Mouse (Mus musculus): ENCODE measurements around the gene Stra8.

The Stra8 gene

DNA sequence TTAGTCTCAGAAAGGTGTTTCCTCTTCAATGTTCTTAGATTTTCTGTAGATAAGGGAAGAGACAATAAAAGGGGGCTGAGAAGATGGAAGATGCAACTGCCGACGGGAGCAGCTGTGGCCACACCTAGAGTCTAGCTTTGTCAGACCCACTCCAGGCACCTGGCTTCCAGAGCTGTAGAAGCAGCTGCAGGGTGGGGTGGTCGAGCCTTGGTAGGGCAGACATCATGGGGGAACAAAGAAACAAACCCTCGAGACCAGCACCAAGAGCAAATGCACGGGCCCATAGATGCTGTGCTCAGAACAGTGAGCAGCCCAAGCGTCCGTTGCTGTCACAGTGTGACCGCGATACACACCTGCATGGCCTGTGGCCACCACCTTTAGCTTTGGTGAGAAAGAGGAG, 22.5 kb downstream of the Stra8 start:
- no peak for DNase-seq (ENCODE audit: low spot score)

GRCm38 (mm10) chr6:34943499-34943898, 23.5 kb downstream of the Stra8 start:
- no peak for DNase-seq (ENCODE audit: low spot score)

DNA sequence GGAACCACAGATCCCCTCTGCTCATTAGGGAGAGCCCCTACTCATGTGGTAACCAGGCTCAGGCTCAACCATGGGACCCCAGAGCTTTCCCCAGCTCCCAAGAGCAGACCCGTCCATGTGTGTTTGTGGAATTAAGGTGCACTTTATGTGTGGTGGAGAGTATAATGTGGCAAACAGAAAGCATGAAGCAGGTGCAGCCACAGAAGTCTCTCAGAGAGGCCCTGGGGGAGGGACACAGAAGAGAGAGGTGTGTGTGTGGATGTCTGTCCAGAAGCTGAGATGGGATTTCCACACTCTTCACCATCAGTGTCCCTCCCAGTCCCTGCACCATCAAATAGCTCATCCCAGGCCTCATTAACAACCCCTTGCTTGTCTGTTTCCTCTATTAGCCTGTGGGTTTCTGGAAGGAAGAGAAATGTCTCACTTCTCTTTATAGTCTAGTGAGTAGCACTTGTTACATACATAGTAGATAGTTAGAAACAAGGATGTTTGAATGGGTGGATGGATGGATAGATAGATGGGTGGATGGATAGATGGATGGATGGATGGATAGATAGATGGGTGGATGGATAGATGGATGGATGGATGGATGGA, 26.6 kb downstream of the Stra8 start:
- DNase-seq (ENCODE audit: low spot score) = no peak

DNA sequence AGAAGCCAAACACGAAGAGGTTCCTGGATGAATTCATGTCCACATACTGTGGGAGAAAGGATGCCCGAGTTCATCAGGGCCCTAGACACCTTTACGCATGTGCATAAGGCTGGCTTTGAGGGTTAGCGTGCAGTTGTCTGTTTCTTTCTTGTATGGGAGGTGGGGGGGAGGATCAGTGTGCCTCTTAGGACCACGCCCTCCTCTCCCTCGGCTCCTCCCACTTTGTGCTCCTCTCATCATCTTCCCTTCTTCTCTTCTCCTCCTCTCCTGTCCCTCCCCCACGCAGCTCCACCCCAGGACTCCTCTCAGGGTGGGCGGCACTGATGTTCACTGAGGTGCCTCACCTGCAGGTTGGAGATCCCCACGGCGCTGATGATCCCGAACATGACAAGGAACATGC, 28.5 kb downstream of the Stra8 start:
- DNase-seq (ENCODE audit: low spot score) = no peak

DNA sequence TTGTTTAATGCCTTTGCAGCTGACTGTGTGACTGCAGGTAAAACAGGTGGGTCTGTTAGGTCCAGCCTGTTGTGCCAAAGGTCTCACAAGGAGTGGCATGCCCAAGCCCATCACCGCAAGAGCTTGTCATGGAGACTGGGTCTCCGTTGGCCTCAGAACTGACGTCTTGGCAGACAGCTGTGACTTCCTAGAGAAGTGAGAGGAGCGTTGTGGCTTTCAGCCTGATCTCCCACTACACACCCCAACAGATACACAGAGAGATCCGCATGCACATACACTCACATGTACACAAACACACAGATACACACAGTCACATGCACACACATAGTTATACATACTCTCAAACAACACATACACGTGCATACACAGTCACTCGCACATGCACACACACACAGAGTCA, 31.6 kb downstream of the Stra8 start:
- DNase-seq (ENCODE audit: low spot score) = no peak

DNA sequence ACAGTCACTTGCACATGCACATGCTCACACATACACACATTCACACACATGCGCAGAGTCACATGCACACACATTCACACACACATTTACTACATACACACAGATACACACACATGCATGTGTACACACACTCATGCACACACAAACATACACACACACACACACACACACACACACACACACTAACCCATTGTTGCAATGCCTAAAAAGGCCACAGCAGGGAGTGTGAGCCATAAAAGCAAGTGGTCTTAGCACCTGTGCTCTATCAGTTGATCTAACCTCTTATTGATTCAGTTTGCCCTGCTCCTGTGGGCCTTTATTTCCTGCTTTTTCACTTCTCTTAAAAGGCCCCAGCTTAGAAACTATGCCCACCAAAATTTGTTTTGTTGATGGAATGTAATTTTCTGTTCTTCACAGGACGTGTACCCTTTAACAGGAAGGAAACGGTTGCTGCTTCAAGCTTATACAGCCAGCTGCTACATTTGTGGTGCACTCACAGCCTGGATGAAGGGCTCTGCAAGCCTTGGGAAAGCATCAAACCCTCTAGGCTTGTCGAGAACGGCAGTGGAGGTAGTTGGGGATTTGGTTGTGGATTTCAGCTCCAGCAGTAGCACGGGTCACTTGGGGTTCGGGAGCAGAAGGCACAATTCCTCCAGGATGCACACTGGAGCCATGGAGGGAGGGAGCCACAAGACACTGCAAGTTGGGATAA, 32.1 kb downstream of the Stra8 start:
- no peak for DNase-seq (ENCODE audit: low spot score)

GRCm38 (mm10) chr6:34954926-34955861, 35.2 kb downstream of the Stra8 start:
- no peak for DNase-seq (ENCODE audit: low spot score)

- no peak for DNase-seq (ENCODE audit: low spot score)
Measured at GRCm38 (mm10) chr6:34955862-34956241, 35.9 kb downstream of the Stra8 start.

DNA sequence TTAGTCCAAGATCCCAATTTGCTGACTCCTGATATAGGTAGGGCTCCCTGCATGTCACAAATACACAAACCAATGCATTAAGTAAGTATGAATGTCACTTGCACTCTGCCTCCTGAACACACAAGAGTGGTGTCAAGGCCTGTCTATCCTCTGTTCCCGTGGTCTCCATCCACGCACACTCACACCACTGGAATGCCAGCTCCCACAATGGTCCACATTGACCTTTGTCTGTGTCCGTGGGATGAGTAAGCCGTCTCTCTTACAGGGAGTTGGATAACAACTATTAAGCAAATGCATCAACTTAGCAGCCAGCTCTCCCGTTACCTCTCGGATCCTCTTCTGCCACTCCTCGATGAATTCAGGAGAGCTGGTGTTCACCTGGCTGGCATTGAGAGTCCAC, 39.2 kb downstream of the Stra8 start:
- no peak for DNase-seq (ENCODE audit: low spot score)

DNA sequence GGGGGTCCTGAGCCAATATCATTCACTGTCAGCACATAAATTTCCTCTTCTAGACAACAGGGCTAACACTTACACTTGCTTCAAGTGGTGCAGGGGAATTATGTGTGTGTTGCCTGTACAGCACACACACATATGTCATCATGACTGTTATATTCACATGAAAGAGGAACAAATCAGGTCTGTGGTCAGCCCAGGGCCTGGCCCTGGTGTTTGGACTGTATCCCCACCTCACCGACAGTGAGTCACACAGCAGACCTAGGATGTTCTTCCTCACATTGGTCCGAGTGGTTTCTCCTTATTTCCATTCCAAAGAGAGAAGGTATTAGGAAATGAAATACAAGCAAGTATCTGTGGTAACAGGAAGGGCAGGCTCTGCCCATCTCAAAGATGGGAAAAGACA, 44.6 kb downstream of the Stra8 start:
- no peak for DNase-seq (ENCODE audit: low spot score)

DNA sequence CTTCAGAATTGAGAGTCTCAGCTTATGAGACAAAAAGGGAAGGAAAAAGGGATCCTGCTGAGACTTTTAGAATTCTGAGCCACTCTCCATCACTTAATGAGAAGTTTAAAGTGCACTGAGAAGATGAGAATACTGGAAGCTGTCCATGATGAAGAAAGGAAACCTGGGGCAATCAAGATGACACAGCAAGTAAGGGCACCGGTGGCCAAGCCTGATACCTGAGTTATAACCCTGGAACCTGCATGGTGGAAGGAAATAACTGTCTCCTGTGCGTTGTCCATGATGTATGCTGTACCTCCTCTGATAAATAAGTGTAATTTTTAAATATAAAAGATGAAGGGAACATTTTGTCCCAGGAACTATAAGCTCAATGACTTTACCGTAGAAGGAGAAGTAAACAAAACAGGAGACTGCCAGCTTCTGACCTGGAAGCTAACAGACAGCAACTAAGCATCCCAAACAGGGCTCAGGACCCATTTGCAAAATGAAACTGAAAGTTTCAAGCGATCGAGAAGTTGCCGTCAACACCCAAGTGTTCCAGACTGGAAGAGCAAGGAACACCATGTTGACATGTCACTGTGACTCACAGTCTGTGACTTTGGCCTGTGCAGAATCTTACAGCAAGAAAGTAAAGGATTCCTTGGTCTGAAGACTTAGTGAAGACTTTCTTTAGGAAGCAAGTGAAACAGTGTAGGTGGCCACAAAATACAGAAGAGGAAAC, 46.0 kb downstream of the Stra8 start:
- no peak for DNase-seq (ENCODE audit: low spot score)

DNA sequence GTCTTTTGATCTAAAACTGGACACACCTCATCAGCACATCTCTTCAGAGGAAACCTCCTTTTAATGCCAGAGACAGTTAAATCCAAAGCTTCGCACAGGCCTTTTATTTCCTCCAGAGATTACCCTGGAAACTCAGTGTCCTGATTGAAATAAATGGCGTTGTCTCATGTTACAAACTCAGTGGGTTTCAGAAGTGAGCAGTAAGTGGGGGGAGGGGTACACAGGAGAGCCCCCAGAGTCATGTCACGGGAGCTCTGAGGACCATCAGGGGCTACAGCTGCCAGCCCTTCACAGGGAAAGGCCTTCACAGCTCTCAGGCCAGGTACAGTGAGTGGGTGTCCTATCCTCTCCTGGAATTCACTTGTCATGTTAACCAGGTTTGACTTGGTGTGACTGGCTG, 51.2 kb downstream of the Stra8 start:
- DNase-seq (ENCODE audit: low spot score) = no peak

- no peak for DNase-seq (ENCODE audit: low spot score)
Measured at GRCm38 (mm10) chr6:34979291-34979690, 59.3 kb downstream of the Stra8 start.

DNA sequence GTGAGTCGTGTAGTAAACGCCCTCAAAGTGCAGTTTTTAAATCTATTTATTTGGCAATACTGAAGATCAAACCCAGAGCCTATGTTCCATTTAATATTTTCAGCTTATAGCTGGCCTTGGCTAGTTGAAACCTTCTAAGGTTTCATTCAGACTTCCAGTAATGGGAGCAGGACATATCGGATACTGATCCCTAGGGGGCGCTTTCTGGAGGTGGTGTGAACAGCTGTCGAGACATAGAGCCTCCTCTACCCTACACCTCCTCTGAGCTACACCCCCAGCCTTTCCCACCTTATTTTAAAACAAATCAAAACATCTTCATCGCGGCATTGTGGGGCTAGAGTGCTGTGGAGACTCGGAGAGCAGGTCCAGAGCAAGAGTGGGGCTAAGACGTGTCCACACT, 60.7 kb downstream of the Stra8 start:
- DNase-seq (ENCODE audit: low spot score) = no peak

DNA sequence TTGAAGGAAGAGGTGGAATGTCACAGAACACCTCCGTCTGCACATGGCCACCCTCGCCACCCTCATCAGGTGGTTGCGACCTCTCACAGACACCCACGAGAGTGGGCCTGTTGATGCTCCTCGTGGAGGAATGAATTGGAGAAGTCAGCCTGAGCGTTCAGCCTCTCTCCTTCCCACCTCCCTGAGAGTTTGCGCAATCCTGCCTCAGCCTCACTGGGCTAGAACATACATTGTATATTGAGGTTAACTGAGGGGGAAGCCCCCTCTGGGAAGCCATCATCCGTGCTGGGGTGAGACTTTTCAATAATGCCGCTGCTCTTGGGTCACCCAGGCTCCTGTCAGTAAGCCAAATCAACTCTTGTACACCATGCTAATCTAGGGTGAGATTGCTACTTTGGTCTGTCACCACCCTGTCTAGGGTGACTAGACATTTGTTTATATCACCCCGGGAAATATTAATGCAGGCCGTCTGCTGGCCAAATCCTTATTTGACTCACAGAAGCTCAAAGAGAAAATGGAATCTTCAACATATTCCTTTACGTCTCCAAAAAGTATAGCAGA, 67.2 kb downstream of the Stra8 start:
- no peak for DNase-seq (ENCODE audit: low spot score)

DNA sequence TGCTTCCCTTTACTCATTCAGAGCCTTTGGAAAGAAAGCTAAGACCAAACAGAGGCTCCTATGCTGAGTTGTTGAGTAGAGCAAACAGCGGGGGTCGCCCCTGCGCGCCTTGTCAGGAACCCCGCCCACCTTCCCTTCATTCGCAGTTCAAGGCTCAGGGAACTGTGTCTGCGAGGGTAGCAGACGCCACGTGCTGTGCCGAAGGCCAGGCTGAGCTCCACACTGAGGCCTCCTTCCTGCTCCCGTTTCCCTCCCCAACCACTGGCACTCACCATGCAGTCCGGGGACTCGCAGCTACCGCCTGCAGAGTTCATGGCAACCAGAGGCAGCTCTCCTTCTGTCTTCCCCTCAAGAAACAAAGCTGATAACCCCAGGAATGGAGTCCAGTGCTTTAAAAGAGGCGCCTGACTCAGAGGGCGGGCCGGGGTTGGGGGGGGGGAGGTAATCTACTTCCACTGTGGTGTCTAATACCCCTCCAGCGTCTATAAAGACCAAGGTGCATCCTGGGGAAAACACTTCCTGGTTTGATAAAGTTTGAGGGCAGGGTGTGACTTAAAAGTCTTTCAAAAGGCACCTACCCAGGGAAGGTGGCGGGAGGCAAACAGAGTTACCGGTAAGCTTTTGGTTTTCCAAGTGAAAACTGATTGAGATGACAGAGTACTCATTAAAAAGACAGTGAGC, 68.3 kb downstream of the Stra8 start, which contains the start of gene Slc23a4:
Slc23a4 (minus strand) TSS at position 324 of the 681 bp plus-strand sequence.
- no peak for DNase-seq (ENCODE audit: low spot score)

Data from urinary bladder, postnatal 14 days (tissue).